Mouse (Mus musculus): Measurements from ENCODE around the gene Drg1. TPM values are rescaled to one million over a fixed set of nuclear protein-coding genes. Genes with fewer than 3 reads are reported as not detected.

Gene Drg1
- polyA plus RNA-seq, 1 experiment from 2014 or later, result 132 TPM

- H3K27ac ChIP-seq (ENCODE audit: low read length), result no peak overlapping the region
- peaks cover 12% of the 10 kb centered on the region for H3K4me1 ChIP-seq (ENCODE audit: insufficient read depth, low read depth, low read length)
- no peak overlapping the region for H3K9ac ChIP-seq (replicated peaks; ENCODE audit: low read depth)
Observed at GRCm38 (mm10) chr11:3297871-3298812, 31.9 kb upstream of the Drg1 start.

GRCm38 (mm10) chr11:3296056-3296455 lies 29.8 kb upstream of the Drg1 start:
- DNase-seq (ENCODE audit: low spot score) (no peak), ATAC-seq (no peak)
- H3K9me3 ChIP-seq (ENCODE audit: low read length), result no peaks in the 10 kb centered on the region
- no peaks in the 10 kb centered on the region for H3K27me3 ChIP-seq (replicated peaks; ENCODE audit: insufficient read depth, low read length)
- no peak overlapping the region for H3K27ac ChIP-seq (ENCODE audit: low read length)
- no peak overlapping the region for H3K9ac ChIP-seq (replicated peaks; ENCODE audit: low read depth)
- TF ChIP-seq EP300 (IDR thresholded peaks at IDR 0.05), result no peak
- TF ChIP-seq CTCF (IDR thresholded peaks at IDR 0.05), result no peak
- H3K4me2 ChIP-seq (replicated peaks; ENCODE audit: low read depth, low read length), result no peak overlapping the region
- peaks cover 27% of the 10 kb centered on the region for H3K4me1 ChIP-seq (ENCODE audit: insufficient read depth, low read depth, low read length)
- peaks cover 18% of the 10 kb centered on the region; the same call in 1 of the 2 replicates for H3K36me3 ChIP-seq (ENCODE audit: insufficient read depth, low read length)
- WGBS, result 41% methylated on average over 5 of the region's 5 CpGs
- no peak overlapping the region for H3K4me3 ChIP-seq (ENCODE audit: low read depth, low read length)

More at GRCm38 (mm10) chr11:3297871-3298812, 31.9 kb upstream of the Drg1 start:
- DNase-seq (ENCODE audit: low spot score), result peak; percentile 32
- Histone ChIP-seq H3K27me3 (replicated peaks; ENCODE audit: insufficient read depth, low read length) (no peaks in the 10 kb centered on the region), H3K36me3 (ENCODE audit: insufficient read depth, low read length) (peaks cover 22% of the 10 kb centered on the region; the same call in 1 of the 2 replicates), H3K4me2 (replicated peaks; ENCODE audit: low read depth, low read length) (no peak overlapping the region), H3K9me3 (ENCODE audit: low read length) (no peaks in the 10 kb centered on the region), H3K4me3 (ENCODE audit: low read depth, low read length) (no peak overlapping the region)
- TF ChIP-seq CTCF (IDR thresholded peaks at IDR 0.05) (no peak), EP300 (IDR thresholded peaks at IDR 0.05) (no peak)
- WGBS, result 72% methylated on average over 10 of the region's 10 CpGs
- ATAC-seq, result no peak

GRCm38 (mm10) chr11:3294641-3295040 lies 28.4 kb upstream of the Drg1 start:
- Histone ChIP-seq H3K27ac (ENCODE audit: low read length) (no peak overlapping the region), H3K9me3 (ENCODE audit: low read length) (no peaks in the 10 kb centered on the region), H3K4me1 (ENCODE audit: insufficient read depth, low read depth, low read length) (peaks cover 28% of the 10 kb centered on the region), H3K9ac (replicated peaks; ENCODE audit: low read depth) (no peak overlapping the region), H3K4me2 (replicated peaks; ENCODE audit: low read depth, low read length) (no peak overlapping the region), H3K27me3 (replicated peaks; ENCODE audit: insufficient read depth, low read length) (no peaks in the 10 kb centered on the region), H3K4me3 (ENCODE audit: low read depth, low read length) (no peak overlapping the region), H3K36me3 (ENCODE audit: insufficient read depth, low read length) (peaks cover 17% of the 10 kb centered on the region; the same call in 1 of the 2 replicates)
- no peak for DNase-seq (ENCODE audit: low spot score)
- 80% methylated on average over 2 of the region's 2 CpGs for WGBS
- no peak for ATAC-seq
- TF ChIP-seq EP300 (IDR thresholded peaks at IDR 0.05) (no peak), CTCF (IDR thresholded peaks at IDR 0.05) (no peak)

GRCm38 (mm10) chr11:3293361-3293760 lies 27.1 kb upstream of the Drg1 start:
- WGBS, result 37% methylated on average over 4 of the region's 4 CpGs
- Histone ChIP-seq H3K27me3 (replicated peaks; ENCODE audit: insufficient read depth, low read length) (no peaks in the 10 kb centered on the region), H3K9me3 (ENCODE audit: low read length) (no peaks in the 10 kb centered on the region), H3K27ac (ENCODE audit: low read length) (peak overlapping the region; percentile 47; the same call in 1 of the 2 replicates), H3K4me1 (ENCODE audit: insufficient read depth, low read depth, low read length) (peaks cover 31% of the 10 kb centered on the region), H3K9ac (replicated peaks; ENCODE audit: low read depth) (no peak overlapping the region), H3K4me2 (replicated peaks; ENCODE audit: low read depth, low read length) (peak overlapping the region; percentile 99), H3K4me3 (ENCODE audit: low read depth, low read length) (no peak overlapping the region), H3K36me3 (ENCODE audit: insufficient read depth, low read length) (peaks cover 9% of the 10 kb centered on the region; the same call in 1 of the 2 replicates)
- TF ChIP-seq EP300 (IDR thresholded peaks at IDR 0.05) (no peak), CTCF (IDR thresholded peaks at IDR 0.05) (no peak)
- ATAC-seq (no peak), DNase-seq (ENCODE audit: low spot score) (no peak)

- DNase-seq (ENCODE audit: low spot score) (peak; percentile 71), ATAC-seq (peak; percentile 18)
- TF ChIP-seq EP300 (IDR thresholded peaks at IDR 0.05), result peak; percentile 29; the same call in 1 of the 2 replicates
- 0 out of 2 replicates have a peak, but pooled peaks have one; percentile 1 for TF ChIP-seq CTCF (IDR thresholded peaks at IDR 0.05)
- no peaks in the 10 kb centered on the region for H3K27me3 ChIP-seq (replicated peaks; ENCODE audit: insufficient read depth, low read length)
- H3K27ac ChIP-seq (ENCODE audit: low read length), result peak overlapping the region; percentile 98
- under 1% methylated on average over 8 of the region's 8 CpGs for WGBS
- peak overlapping the region; percentile 80 for H3K9ac ChIP-seq (replicated peaks; ENCODE audit: low read depth)
- peak overlapping the region; percentile 99 for H3K4me2 ChIP-seq (replicated peaks; ENCODE audit: low read depth, low read length)
- H3K9me3 ChIP-seq (ENCODE audit: low read length), result no peaks in the 10 kb centered on the region
- peaks cover 9% of the 10 kb centered on the region; the same call in 1 of the 2 replicates for H3K36me3 ChIP-seq (ENCODE audit: insufficient read depth, low read length)
- peaks cover 32% of the 10 kb centered on the region for H3K4me1 ChIP-seq (ENCODE audit: insufficient read depth, low read depth, low read length)
- H3K4me3 ChIP-seq (ENCODE audit: low read depth, low read length), result peak overlapping the region; percentile 84
Observed at GRCm38 (mm10) chr11:3292711-3293249, 26.6 kb upstream of the Drg1 start.

GRCm38 (mm10) chr11:3292062-3292421 lies 25.8 kb upstream of the Drg1 start:
- 0% methylated on average over 8 of the region's 8 CpGs for WGBS
- peak overlapping the region; percentile 99 for H3K4me2 ChIP-seq (replicated peaks; ENCODE audit: low read depth, low read length)
- TF ChIP-seq EP300 (IDR thresholded peaks at IDR 0.05) (no peak), CTCF (IDR thresholded peaks at IDR 0.05) (no peak)
- peak; percentile 8; the same call in 1 of the 2 replicates for ATAC-seq
- H3K9me3 ChIP-seq (ENCODE audit: low read length), result no peaks in the 10 kb centered on the region
- peak overlapping the region; percentile 80 for H3K9ac ChIP-seq (replicated peaks; ENCODE audit: low read depth)
- H3K27ac ChIP-seq (ENCODE audit: low read length), result peak overlapping the region; percentile 98
- H3K27me3 ChIP-seq (replicated peaks; ENCODE audit: insufficient read depth, low read length), result no peaks in the 10 kb centered on the region
- peak; percentile 71 for DNase-seq (ENCODE audit: low spot score)
- peak overlapping the region; percentile 84 for H3K4me3 ChIP-seq (ENCODE audit: low read depth, low read length)
- peaks cover 29% of the 10 kb centered on the region for H3K4me1 ChIP-seq (ENCODE audit: insufficient read depth, low read depth, low read length)
- H3K36me3 ChIP-seq (ENCODE audit: insufficient read depth, low read length), result 0 out of 2 replicates have a peak, but pooled peaks cover 5% of the 10 kb centered on the region
